Mouse (Mus musculus) bone marrow macrophage, adult 2 months (primary cell): ENCODE data around the gene Tmem115.

ENCODE experiments used
- CTCF ChIP-seq: IDR thresholded peaks from 2 replicates; pipeline ENCODE4 v1.5.1; 2012; ENCODE audit warnings: low read depth, mild to moderate bottlenecking, low read length, moderate library complexity
- POLR2A ChIP-seq: IDR thresholded peaks from 2 replicates; pipeline ENCODE4 v1.6.1; 2012; ENCODE audit warnings: mild to moderate bottlenecking, low read depth, low read length, borderline replicate concordance

DNA sequence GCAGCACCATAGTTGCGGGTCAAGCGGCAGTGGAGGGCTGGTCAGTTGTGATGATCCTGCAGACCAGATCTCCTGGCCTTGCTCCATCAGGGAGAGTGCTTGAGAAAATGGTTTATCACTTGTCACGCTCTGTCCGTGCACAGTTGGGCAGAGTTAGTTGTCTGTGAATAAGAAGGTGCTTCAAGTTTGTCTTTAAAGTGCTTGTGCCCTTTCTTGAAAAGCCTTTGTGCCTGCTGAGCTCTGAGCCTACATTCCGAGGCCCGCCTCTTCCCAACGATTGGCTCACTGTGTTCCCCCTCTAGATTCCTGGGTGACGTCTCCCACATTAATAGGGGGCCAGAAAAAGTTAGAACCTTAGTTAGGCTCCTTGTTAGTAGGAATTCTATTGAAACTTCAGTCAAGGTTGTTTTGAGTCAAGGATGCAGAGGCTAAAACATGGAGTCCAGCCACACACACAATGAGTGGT, 18.2 kb downstream of the Tmem115 start:
- TF ChIP-seq CTCF, result no peak
- TF ChIP-seq POLR2A, result no peak
